ENCODE assay signal across 23 mouse cellular contexts in the genomic region with DNA sequence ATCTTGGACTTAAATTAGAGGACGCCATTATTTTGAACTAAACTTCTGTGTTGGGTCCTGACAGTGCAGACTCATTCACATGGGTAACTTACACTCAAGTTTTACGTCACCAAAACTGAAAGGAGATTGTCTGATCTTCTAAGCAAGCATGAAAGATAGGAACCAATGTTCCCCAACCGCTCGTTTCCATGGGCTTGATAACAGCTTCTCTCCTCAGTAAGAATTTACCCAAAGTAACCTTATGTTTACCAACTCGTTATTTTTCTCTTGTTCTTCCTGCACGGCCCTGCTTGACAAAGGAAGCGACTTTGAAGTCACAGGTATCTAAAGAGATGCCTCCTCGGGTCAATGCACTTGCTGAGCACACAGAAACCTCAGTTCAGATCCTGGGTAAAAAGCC.
DNase-seq lines count a peak whose midpoint lies in the region; ATAC-seq and TF ChIP-seq lines count a peak whose summit lies in the region.
"Had no signal": no experiment of that assay in that cellular context is flagged by ENCODE, and none has a peak within 500 bp of the region (broad histone marks: within the 10 kb centered on the region; RNA-seq: fewer than 3 reads in every experiment).

No protein-coding gene starts in this region.

- peak overlapping the region; percentile 93 for H3K27ac ChIP-seq in MEL (ENCODE audit: control insufficient read depth, low read depth, low read length)
- no peak overlapping the region for H3K27ac ChIP-seq in midbrain, embryonic 15.5 days
- H3K27ac ChIP-seq: embryonic facial prominence, embryonic 13.5 days; forebrain, embryonic 13.5 days; hindbrain, embryonic 12.5 days had no signal

- TF ChIP-seq POLR2A in MEL (IDR thresholded peaks at IDR 0.05; ENCODE audit: control insufficient read depth in 1 of 2, insufficient read depth in 1 of 2, low read depth in 1 of 2, low read length in 2 of 2, poor library complexity in 1 of 2), result no peak; a peak in 1 of 4 replicates

- H3K4me1 ChIP-seq in MEL (ENCODE audit: control insufficient read depth in 1 of 2, insufficient read depth in 2 of 2, low read length in 2 of 2), result peaks cover 34 to 69% of the 10 kb centered on the region in 2 experiments
- H3K4me1 ChIP-seq in midbrain, embryonic 15.5 days, result no peaks in the 10 kb centered on the region

- TF ChIP-seq EP300 in MEL (IDR thresholded peaks at IDR 0.05; ENCODE audit: low read depth in 1 of 2, low read length in 2 of 2), result peak; percentile 60 to 85

- peak; percentile 85 for DNase-seq in CD4-positive helper T cell, adult 2 months (ENCODE audit: low read depth, low spot score)
- DNase-seq in CD4-positive, CD25-positive, alpha-beta regulatory T cell, adult 2 months (ENCODE audit: low read depth, low spot score), result peak; percentile 72
- peak; percentile 74 for DNase-seq in MEL (ENCODE audit: low read depth, low spot score)
- peak; percentile 84 for DNase-seq in naive thymus-derived CD4-positive, alpha-beta T cell, adult 2 months (ENCODE audit: low read depth)
- DNase-seq in left cerebral cortex, adult 18-20 months (ENCODE audit: low spot score in 2 of 2), result no peak
- DNase-seq in neural tube, embryonic 10.5 days (ENCODE audit: extremely low spot score, low spot score), result no peak
- DNase-seq: adrenal gland, postnatal 14 days; cerebellum, adult 11-12 months; cerebellum, adult 9-10 months; cerebellum, postnatal 36 days; forebrain, postnatal 0 days; gastrocnemius, postnatal 14 days; heart, adult 18-20 months; heart, postnatal 10 days; heart, postnatal 4 days had no signal

- peaks cover 0 to 47% of the 10 kb centered on the region in 2 experiments; a peak in 2 of 4 replicates for H3K36me3 ChIP-seq in MEL (ENCODE audit: control insufficient read depth in 1 of 2, insufficient read depth in 2 of 2, low read length in 2 of 2)
- no peaks in the 10 kb centered on the region for H3K36me3 ChIP-seq in midbrain, embryonic 15.5 days (replicated peaks)
- H3K36me3 ChIP-seq: embryonic facial prominence, embryonic 13.5 days; G1E; heart, embryonic 10.5 days; hindbrain, embryonic 12.5 days had no signal

- no peaks in the 10 kb centered on the region for H3K27me3 ChIP-seq in MEL (ENCODE audit: control insufficient read depth in 1 of 2, insufficient read depth in 2 of 2, low read length in 2 of 2)
- no peaks in the 10 kb centered on the region for H3K27me3 ChIP-seq in midbrain, embryonic 15.5 days (replicated peaks)
- H3K27me3 ChIP-seq: forebrain, embryonic 13.5 days; hindbrain, embryonic 12.5 days had no signal

- H3K79me2 ChIP-seq in MEL (ENCODE audit: control insufficient read depth, insufficient read depth, low read length, poor library complexity), result no peaks in the 10 kb centered on the region; the same call in 1 of the 2 replicates

- ATAC-seq in midbrain, embryonic 15.5 days (replicated peaks), result no peak
- ATAC-seq: activated CD4-positive, CD25-positive, alpha-beta regulatory T cell, adult 4 months; forebrain, embryonic 13.5 days; forebrain, postnatal 0 days; hindbrain, embryonic 16.5 days had no signal

- no peak for TF ChIP-seq CTCF in MEL (IDR thresholded peaks at IDR 0.05 in 2 of 3, conservative IDR thresholded peaks at IDR 0.05 in 1 of 3; ENCODE audit: control insufficient read depth in 1 of 3, insufficient read depth in 1 of 3, low read depth in 2 of 3, low read length in 3 of 3, poor library complexity in 1 of 3, severe bottlenecking in 1 of 3)

- H3K9ac ChIP-seq in MEL (ENCODE audit: control insufficient read depth, low read depth, low read length, poor library complexity, severe bottlenecking), result peak overlapping the region; percentile 55
- H3K9ac ChIP-seq in midbrain, embryonic 15.5 days, result no peak overlapping the region
- H3K9ac ChIP-seq: embryonic facial prominence, embryonic 13.5 days; forebrain, embryonic 13.5 days; forebrain, postnatal 0 days; hindbrain, embryonic 12.5 days had no signal

- no peaks in the 10 kb centered on the region for H3K9me3 ChIP-seq in MEL (replicated peaks; ENCODE audit: insufficient read depth, low read length)
- no peaks in the 10 kb centered on the region for H3K9me3 ChIP-seq in midbrain, embryonic 15.5 days
- H3K9me3 ChIP-seq: G1E; heart, embryonic 10.5 days; hindbrain, embryonic 12.5 days had no signal

- no peak for TF ChIP-seq RAD21 in MEL (IDR thresholded peaks at IDR 0.05; ENCODE audit: low read depth, low read length)

- H3K4me2 ChIP-seq in midbrain, embryonic 15.5 days, result no peak overlapping the region
- H3K4me2 ChIP-seq: embryonic facial prominence, embryonic 13.5 days; forebrain, embryonic 13.5 days; hindbrain, embryonic 12.5 days had no signal

- WGBS in midbrain, embryonic 15.5 days, result 78% methylated on average over 8 of the region's 8 CpGs

- peak overlapping the region; percentile 22 to 51 for H3K4me3 ChIP-seq in MEL (ENCODE audit: control insufficient read depth in 1 of 2, insufficient read depth in 1 of 2, low read depth in 2 of 2, low read length in 2 of 2)
- H3K4me3 ChIP-seq in midbrain, embryonic 15.5 days, result no peak overlapping the region
- H3K4me3 ChIP-seq: embryonic facial prominence, embryonic 13.5 days; forebrain, embryonic 13.5 days; heart, embryonic 10.5 days; hindbrain, embryonic 12.5 days had no signal

TF ChIP-seq in MEL, 35 proteins besides CTCF, POLR2A, EP300 and RAD21:
- TF ChIP-seq MXI1 (IDR thresholded peaks at IDR 0.05; ENCODE audit: low read depth, low read length) (no peak; the same call in 1 of the 2 replicates), RCOR1 (IDR thresholded peaks at IDR 0.05; ENCODE audit: low read depth, low read length) (no peak), ZMIZ1 (IDR thresholded peaks at IDR 0.05; ENCODE audit: low read depth, low read length) (0 out of 2 replicates have a peak, but pooled peaks have one; percentile 50), ETS1 (IDR thresholded peaks at IDR 0.05; ENCODE audit: low read depth, low read length) (peak; percentile 92), ZKSCAN1 (IDR thresholded peaks at IDR 0.05; ENCODE audit: low read depth, low read length) (no peak), MAZ (IDR thresholded peaks at IDR 0.05; ENCODE audit: low read depth, low read length) (0 out of 2 replicates have a peak, but pooled peaks have one; percentile 36), TBP (IDR thresholded peaks at IDR 0.05; ENCODE audit: low read depth, low read length) (peak; percentile 51), KAT2A (conservative IDR thresholded peaks at IDR 0.05; ENCODE audit: low read depth, low read length) (no peak), BHLHE40 (IDR thresholded peaks at IDR 0.05; ENCODE audit: borderline replicate concordance, low read depth, low read length) (0 out of 2 replicates have a peak, but pooled peaks have one; percentile 19), MAFK (IDR thresholded peaks at IDR 0.05; ENCODE audit: borderline replicate concordance, low read depth, low read length) (0 out of 2 replicates have a peak, but pooled peaks have one; percentile 12), GABPA (IDR thresholded peaks at IDR 0.05; ENCODE audit: low read depth, low read length) (no peak), GATA1 (IDR thresholded peaks at IDR 0.05; ENCODE audit: low read depth, low read length) (peak; percentile 83), MYC (IDR thresholded peaks at IDR 0.05; ENCODE audit: low read depth, low read length) (0 out of 2 replicates have a peak, but pooled peaks have one; percentile 13), TCF12 (IDR thresholded peaks at IDR 0.05; ENCODE audit: low read depth, low read length) (peak; percentile 54; the same call in 1 of the 2 replicates), ZNF384 (IDR thresholded peaks at IDR 0.05; ENCODE audit: low read depth, low read length) (no peak), JUND (IDR thresholded peaks at IDR 0.05; ENCODE audit: low read depth, low read length) (0 out of 2 replicates have a peak, but pooled peaks have one; percentile 6), SIN3A (IDR thresholded peaks at IDR 0.05; ENCODE audit: low read length) (peak; percentile 78), E2F4 (IDR thresholded peaks at IDR 0.05; ENCODE audit: borderline replicate concordance, low read depth, low read length) (no peak), MEF2A (IDR thresholded peaks at IDR 0.05; ENCODE audit: extremely low read depth, insufficient replicate concordance, low read depth, low read length, poor library complexity, severe bottlenecking) (no peak), POLR2AphosphoS2 (IDR thresholded peaks at IDR 0.05; ENCODE audit: low read length) (no peak), ELF1 (IDR thresholded peaks at IDR 0.05; ENCODE audit: low read depth, low read length) (no peak), POLR2AphosphoS5 (IDR thresholded peaks at IDR 0.05; ENCODE audit: borderline replicate concordance, low read depth, low read length) (no peak), NRF1 (IDR thresholded peaks at IDR 0.05; ENCODE audit: insufficient read depth, low read depth, low read length, poor library complexity, severe bottlenecking) (no peak), UBTF (IDR thresholded peaks at IDR 0.05; ENCODE audit: borderline replicate concordance, insufficient read depth, low read depth, low read length) (no peak), MYB (IDR thresholded peaks at IDR 0.05; ENCODE audit: low read depth, low read length) (peak; percentile 70), USF1 (IDR thresholded peaks at IDR 0.05; ENCODE audit: low read depth, low read length) (no peak)

Comparison
In these comparisons a context has a peak if more than half of its experiments do, and no peak if none do; other contexts are left out.
1. DNase-seq: peak in CD4-positive helper T cell, adult 2 months (single experiment), CD4-positive, CD25-positive, alpha-beta regulatory T cell, adult 2 months (single experiment), MEL (single experiment) and naive thymus-derived CD4-positive, alpha-beta T cell, adult 2 months (single experiment); none in left cerebral cortex, adult 18-20 months (0 of 2) and neural tube, embryonic 10.5 days (single experiment).